Mouse (Mus musculus) heart, postnatal 0 days (tissue): ENCODE data around the gene Iqcg.

Experiments
- CTCF ChIP-seq: IDR thresholded peaks from 2 replicates; pipeline ENCODE4 v1.5.1; 2016; ENCODE audit warnings: antibody characterized with exemption, control low read depth, low read depth
- EP300 ChIP-seq: IDR thresholded peaks from 2 replicates; pipeline ENCODE4 v1.6.1; 2016; ENCODE audit warnings: antibody characterized with exemption, low read depth

DNA sequence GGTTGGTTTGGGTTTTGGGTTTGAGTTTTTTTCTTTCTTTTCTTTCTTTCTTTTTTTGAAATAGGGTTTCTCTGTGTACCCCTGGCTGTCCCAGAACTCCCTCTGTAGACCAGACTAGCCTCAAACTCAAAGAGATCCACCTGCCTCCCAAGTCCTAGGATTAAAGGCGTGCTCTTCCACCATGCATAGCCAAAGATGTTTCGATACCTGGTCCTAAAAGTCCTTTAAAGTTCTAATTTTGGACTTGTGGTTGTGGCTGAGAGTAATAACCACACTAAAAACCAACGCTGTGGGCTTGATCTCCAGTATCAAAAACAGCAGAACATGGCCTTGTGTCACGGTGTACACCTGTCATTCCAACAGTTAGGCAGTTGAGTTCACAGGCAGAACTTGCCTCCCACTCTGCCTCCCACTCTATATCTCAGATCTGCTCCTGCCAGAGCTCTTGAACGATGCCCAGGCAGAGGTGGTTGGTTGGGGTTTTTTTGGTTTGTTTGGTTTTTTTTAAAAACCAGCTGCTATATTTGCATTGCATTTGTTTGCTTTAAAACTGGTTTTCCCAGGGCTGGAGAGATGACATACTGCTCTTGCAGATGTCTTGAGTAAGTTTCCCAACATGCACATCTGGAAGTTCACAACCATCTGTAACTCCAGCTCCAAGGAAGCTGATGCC lies 38.2 kb downstream of the Iqcg start:
- TF ChIP-seq CTCF (no peak), EP300 (no peak)
